Mouse (Mus musculus): Measurements from ENCODE around the gene Tpcn1. TPM values are rescaled to one million over a fixed set of nuclear protein-coding genes. Genes with fewer than 3 reads are reported as not detected.

The Tpcn1 gene
- polyA plus RNA-seq, 1 experiment from 2014 or later = 24.2 TPM

DNA sequence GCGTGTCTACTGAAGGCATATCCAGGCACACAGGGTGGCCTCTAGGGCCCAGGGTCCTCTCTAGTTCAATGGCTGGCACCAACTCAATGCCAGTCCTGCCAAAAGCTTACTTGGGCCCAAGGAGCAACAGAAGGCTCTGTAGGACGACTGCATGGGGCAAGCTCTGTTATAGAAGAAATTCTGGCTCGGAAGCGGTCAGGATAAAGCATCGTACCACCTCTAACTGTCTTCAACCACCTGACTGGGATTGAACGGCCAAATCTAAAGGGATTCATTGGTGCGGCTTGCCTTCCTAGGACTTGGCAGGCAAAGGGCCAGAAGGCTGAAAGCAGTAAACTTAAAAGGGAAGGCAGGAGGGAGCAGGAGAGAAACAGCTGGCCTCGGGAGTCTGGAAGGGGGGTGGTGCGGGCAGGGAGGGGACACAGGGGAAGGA, 20.1 kb downstream of the Tpcn1 start:
- Histone ChIP-seq H3K9ac (ENCODE audit: low read depth, low read length) (no peak overlapping the region), H3K27me3 (ENCODE audit: control insufficient read depth, insufficient read depth, low read depth, low read length) (no peaks in the 10 kb centered on the region), H3K4me3 (ENCODE audit: low read depth, low read length) (no peak overlapping the region), H3K4me2 (ENCODE audit: low read depth, low read length) (no peak overlapping the region), H3K27ac (ENCODE audit: low read length) (no peak overlapping the region), H3K36me3 (ENCODE audit: control insufficient read depth, insufficient read depth) (peaks cover 4% of the 10 kb centered on the region), H3K9me3 (replicated peaks; ENCODE audit: control insufficient read depth, low read length) (no peaks in the 10 kb centered on the region), H3K4me1 (ENCODE audit: control insufficient read depth, low read depth, low read length) (peaks cover 39% of the 10 kb centered on the region)
- no peak for ATAC-seq (ENCODE audit: low read depth)
- 79% methylated on average over 9 of the region's 9 CpGs for WGBS (ENCODE audit: insufficient replicate concordance)

DNA sequence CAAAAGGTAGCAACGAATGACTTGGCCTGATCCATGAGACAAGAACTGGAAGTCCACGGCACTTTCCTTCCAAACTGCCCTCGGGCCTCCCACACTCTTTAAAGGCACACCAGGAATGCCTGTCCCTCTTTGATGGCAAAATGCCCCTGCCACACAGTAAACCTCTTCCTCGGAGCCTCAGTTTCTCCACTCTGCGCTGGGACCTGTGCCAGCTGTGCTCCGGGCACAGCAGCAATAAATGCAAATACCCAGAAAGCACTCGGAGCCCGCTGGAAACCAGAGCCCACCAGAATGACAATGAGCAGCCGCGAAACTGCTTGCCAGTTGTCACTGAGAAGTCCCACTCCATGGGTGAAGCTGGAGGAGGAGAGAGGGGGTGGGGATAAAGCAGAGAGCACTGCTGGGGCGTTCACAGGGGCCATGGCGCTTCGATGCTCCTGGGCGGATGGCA, 20.7 kb downstream of the Tpcn1 start:
- H3K9ac ChIP-seq (ENCODE audit: low read depth, low read length) = no peak overlapping the region
- no peak overlapping the region for H3K27ac ChIP-seq (ENCODE audit: low read length)
- H3K4me1 ChIP-seq (ENCODE audit: control insufficient read depth, low read depth, low read length) = peaks cover 44% of the 10 kb centered on the region

DNA sequence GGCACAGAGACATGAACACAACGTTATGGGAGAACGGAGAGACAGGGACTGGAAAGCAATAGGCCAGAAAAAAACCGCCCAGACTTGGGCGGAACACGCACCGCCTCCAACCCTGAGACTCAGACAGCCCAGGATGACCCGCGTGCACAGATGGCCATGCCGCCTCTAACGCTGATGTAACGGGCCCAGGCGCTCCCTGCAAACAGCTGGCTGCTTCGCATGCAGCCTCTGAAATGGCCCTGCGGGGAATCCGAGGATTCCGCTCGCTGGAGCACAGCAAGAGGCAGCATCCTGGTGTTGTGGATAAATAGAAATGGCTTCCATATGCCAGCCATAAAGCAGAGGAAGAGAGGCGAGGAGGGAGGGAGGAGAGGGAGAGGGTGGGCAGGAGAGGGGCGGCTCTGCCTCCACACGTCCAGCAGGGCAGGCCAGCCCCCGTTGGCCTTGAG, 21.2 kb downstream of the Tpcn1 start:
- peak; percentile 19; the same call in 1 of the 2 replicates for ATAC-seq (ENCODE audit: low read depth)
- no peaks in the 10 kb centered on the region for H3K36me3 ChIP-seq (ENCODE audit: control insufficient read depth, insufficient read depth)
- no peak overlapping the region for H3K4me2 ChIP-seq (ENCODE audit: low read depth, low read length)
- H3K4me1 ChIP-seq (ENCODE audit: control insufficient read depth, low read depth, low read length) = peaks cover 46% of the 10 kb centered on the region
- no peaks in the 10 kb centered on the region for H3K9me3 ChIP-seq (replicated peaks; ENCODE audit: control insufficient read depth, low read length)
- 63% methylated on average over 21 of the region's 21 CpGs for WGBS (ENCODE audit: insufficient replicate concordance)
- H3K9ac ChIP-seq (ENCODE audit: low read depth, low read length) = no peak overlapping the region
- no peak overlapping the region for H3K27ac ChIP-seq (ENCODE audit: low read length)
- H3K27me3 ChIP-seq (ENCODE audit: control insufficient read depth, insufficient read depth, low read depth, low read length) = no peaks in the 10 kb centered on the region
- H3K4me3 ChIP-seq (ENCODE audit: low read depth, low read length) = no peak overlapping the region

More for the DNA sequence above, 20.7 kb downstream of the Tpcn1 start:
- Histone ChIP-seq H3K4me2 (ENCODE audit: low read depth, low read length) (no peak overlapping the region), H3K36me3 (ENCODE audit: control insufficient read depth, insufficient read depth) (no peaks in the 10 kb centered on the region), H3K4me3 (ENCODE audit: low read depth, low read length) (no peak overlapping the region), H3K27me3 (ENCODE audit: control insufficient read depth, insufficient read depth, low read depth, low read length) (no peaks in the 10 kb centered on the region), H3K9me3 (replicated peaks; ENCODE audit: control insufficient read depth, low read length) (no peaks in the 10 kb centered on the region)
- ATAC-seq (ENCODE audit: low read depth) = no peak
- WGBS (ENCODE audit: insufficient replicate concordance) = 83% methylated on average over 14 of the region's 14 CpGs

DNA sequence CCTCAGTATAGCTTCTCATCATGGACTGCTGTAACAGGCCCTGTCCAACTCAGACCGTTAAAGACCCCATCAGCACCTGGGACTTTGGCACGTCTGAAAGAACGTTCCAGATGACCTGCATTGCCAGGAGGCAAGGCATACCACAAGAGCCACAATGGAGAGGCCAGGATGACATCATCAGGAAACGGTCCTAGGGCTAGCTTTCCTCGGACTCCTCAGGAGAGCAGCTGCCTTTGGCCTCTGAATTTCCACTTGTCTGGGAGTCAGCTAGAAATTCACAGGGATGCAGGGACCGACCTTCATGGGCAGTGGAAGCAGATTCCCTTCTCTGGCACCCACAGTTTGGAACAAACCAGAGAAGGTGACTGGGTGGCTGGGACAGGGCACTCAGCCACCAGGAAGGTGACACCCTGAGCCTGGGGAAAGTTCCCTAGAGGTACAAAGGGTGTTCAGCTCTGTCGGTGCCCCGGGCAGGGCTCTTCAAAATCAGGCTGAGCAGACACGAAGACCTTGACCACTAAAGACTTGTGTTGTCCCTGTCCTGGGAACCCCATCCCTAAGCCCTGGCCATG, 21.7 kb downstream of the Tpcn1 start:
- no peak overlapping the region for H3K4me3 ChIP-seq (ENCODE audit: low read depth, low read length)
- H3K4me1 ChIP-seq (ENCODE audit: control insufficient read depth, low read depth, low read length) = peaks cover 49% of the 10 kb centered on the region
- H3K36me3 ChIP-seq (ENCODE audit: control insufficient read depth, insufficient read depth) = no peaks in the 10 kb centered on the region
- H3K9me3 ChIP-seq (replicated peaks; ENCODE audit: control insufficient read depth, low read length) = no peaks in the 10 kb centered on the region
- ATAC-seq (ENCODE audit: low read depth) = no peak
- no peak overlapping the region for H3K9ac ChIP-seq (ENCODE audit: low read depth, low read length)
- H3K4me2 ChIP-seq (ENCODE audit: low read depth, low read length) = no peak overlapping the region
- no peak overlapping the region for H3K27ac ChIP-seq (ENCODE audit: low read length)
- no peaks in the 10 kb centered on the region for H3K27me3 ChIP-seq (ENCODE audit: control insufficient read depth, insufficient read depth, low read depth, low read length)
- 66% methylated on average over 9 of the region's 9 CpGs for WGBS (ENCODE audit: insufficient replicate concordance)

DNA sequence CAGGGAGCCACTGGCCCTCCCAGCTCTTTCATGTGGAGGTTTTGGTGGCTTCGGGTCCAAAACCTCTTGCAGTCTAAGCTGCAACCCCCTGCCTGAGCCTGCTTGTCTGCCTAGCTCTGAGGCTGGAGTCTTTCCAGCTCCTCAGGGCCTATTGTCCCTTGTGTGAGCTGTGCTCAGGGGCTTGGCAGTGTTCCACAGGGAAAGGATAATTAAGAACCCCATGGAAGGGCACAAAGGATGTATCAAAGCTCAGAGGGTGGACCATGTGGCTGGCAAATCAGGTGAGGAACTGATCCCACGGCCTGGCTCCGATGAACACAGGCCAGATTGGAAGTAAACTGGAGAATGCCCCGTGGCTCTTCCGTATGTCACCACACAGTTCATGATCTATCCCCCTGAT, 22.4 kb downstream of the Tpcn1 start:
- H3K36me3 ChIP-seq (ENCODE audit: control insufficient read depth, insufficient read depth) = no peaks in the 10 kb centered on the region
- WGBS (ENCODE audit: insufficient replicate concordance) = 79% methylated on average over 5 of the region's 5 CpGs
- no peak overlapping the region for H3K4me2 ChIP-seq (ENCODE audit: low read depth, low read length)
- peak overlapping the region; percentile 26 for H3K27ac ChIP-seq (ENCODE audit: low read length)
- H3K27me3 ChIP-seq (ENCODE audit: control insufficient read depth, insufficient read depth, low read depth, low read length) = no peaks in the 10 kb centered on the region
- ATAC-seq (ENCODE audit: low read depth) = no peak
- H3K9ac ChIP-seq (ENCODE audit: low read depth, low read length) = no peak overlapping the region
- no peaks in the 10 kb centered on the region for H3K9me3 ChIP-seq (replicated peaks; ENCODE audit: control insufficient read depth, low read length)
- peaks cover 45% of the 10 kb centered on the region for H3K4me1 ChIP-seq (ENCODE audit: control insufficient read depth, low read depth, low read length)
- H3K4me3 ChIP-seq (ENCODE audit: low read depth, low read length) = no peak overlapping the region

DNA sequence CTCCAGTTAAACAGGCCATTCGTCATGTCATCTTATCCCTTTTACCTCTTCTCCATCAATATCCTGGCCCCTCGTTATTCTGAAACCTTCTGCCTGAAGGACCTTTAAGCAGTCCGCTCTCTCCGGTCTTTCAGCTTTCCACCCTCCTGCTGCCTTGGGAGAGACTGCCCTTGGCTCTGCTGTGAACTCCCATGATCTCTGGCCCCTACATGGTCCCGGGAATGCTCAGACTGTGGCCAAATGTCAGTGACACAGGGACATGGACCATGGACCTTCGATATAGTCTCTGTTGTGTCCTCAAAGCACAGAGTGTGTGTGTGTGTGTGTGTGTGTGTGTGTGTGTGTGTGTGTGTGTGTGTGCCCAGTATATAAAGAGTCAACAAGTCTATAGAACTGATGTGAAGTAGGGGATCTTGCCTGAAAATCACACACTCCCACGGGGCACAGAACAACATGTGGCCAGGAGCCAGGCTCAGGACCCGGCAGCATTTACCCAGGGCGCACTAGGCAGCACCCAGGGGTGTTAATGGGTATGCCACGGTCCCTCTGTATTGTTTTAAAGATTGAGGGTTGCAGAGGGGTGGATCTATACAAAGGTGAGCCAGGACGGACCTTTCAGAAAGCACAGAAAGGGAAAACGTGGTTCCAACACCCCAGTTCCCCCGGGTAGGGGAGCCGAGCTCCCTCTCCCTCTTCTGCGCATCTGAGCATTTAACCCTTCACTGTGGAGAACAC, 23.1 kb downstream of the Tpcn1 start:
- no peaks in the 10 kb centered on the region for H3K27me3 ChIP-seq (ENCODE audit: control insufficient read depth, insufficient read depth, low read depth, low read length)
- peak; percentile 61 for ATAC-seq (ENCODE audit: low read depth)
- peak overlapping the region; percentile 52 for H3K27ac ChIP-seq (ENCODE audit: low read length)
- H3K4me1 ChIP-seq (ENCODE audit: control insufficient read depth, low read depth, low read length) = peaks cover 46% of the 10 kb centered on the region
- no peak overlapping the region for H3K4me3 ChIP-seq (ENCODE audit: low read depth, low read length)
- no peaks in the 10 kb centered on the region for H3K36me3 ChIP-seq (ENCODE audit: control insufficient read depth, insufficient read depth)
- H3K4me2 ChIP-seq (ENCODE audit: low read depth, low read length) = no peak overlapping the region
- WGBS (ENCODE audit: insufficient replicate concordance) = 63% methylated on average over 15 of the region's 15 CpGs
- H3K9ac ChIP-seq (ENCODE audit: low read depth, low read length) = no peak overlapping the region
- no peaks in the 10 kb centered on the region for H3K9me3 ChIP-seq (replicated peaks; ENCODE audit: control insufficient read depth, low read length)

DNA sequence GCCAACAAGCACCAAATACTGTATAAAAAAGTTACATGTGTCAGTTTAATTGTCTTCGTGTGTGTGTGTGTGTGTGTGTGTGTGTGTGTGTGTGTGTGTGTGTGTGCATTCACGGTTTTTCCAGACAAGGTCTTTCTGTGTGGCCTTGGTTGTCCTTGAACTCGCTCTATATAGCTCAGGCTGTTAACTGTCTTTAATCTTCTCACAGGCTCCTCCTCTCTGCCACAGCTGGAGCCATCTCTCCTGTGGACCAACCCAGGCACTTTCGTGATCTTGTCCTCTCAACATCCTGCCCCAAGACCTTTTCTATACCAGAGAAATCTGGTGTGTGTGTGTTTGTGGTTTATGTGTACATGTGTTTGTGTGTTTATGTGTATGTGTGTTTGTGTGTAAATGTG, 24.6 kb downstream of the Tpcn1 start:
- H3K4me2 ChIP-seq (ENCODE audit: low read depth, low read length) = no peak overlapping the region
- H3K27me3 ChIP-seq (ENCODE audit: control insufficient read depth, insufficient read depth, low read depth, low read length) = no peaks in the 10 kb centered on the region
- H3K9me3 ChIP-seq (replicated peaks; ENCODE audit: control insufficient read depth, low read length) = no peaks in the 10 kb centered on the region
- 43% methylated on average over 4 of the region's 4 CpGs for WGBS (ENCODE audit: insufficient replicate concordance)
- no peak overlapping the region for H3K4me3 ChIP-seq (ENCODE audit: low read depth, low read length)
- ATAC-seq (ENCODE audit: low read depth) = no peak
- H3K36me3 ChIP-seq (ENCODE audit: control insufficient read depth, insufficient read depth) = no peaks in the 10 kb centered on the region
- no peak overlapping the region for H3K27ac ChIP-seq (ENCODE audit: low read length)
- peaks cover 47% of the 10 kb centered on the region for H3K4me1 ChIP-seq (ENCODE audit: control insufficient read depth, low read depth, low read length)
- no peak overlapping the region for H3K9ac ChIP-seq (ENCODE audit: low read depth, low read length)

DNA sequence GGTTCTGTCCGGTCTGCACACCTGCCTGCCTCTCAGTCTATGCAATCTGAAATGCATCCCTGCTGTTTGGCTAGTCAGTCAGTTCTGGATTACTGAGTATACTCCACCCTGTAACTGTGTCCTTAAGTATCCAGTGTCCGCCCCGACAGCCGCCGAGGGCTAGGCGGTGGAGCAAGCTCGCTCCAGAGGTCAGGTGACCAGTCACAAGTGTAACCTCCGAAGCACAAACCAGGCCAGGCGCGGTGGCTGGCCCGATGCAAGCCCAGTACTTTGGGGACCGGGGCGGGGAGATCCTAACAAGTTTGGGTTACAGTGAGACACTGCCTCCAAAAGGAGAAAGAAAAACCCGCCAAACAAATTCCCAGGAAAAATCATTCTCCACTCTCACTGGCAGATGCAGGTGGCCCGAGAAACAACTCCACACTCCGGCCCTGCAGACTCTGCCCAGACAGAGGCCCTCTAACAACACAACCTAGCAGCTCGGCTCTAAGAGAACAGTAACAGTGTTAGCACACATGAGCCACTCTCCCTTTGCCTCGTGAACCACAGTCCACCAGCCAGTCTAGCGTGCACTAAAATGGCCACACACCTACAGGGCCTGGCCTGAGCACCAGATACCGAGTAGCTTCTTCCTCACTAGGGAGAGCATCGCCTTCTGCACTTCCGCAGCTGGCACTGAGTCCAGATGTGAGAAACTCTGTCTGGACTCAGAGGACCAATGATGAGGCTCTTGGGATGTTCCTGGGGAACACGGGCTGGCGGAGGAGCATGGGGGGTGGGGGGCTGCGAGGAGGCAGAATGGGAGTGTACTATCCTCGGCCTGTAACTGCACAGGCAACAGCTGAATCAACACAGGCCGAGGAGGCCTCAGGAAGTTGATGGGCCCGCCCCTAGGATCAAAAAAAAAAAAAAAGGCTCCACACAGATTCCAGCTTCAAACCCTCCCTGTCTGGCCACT, 25.2 kb downstream of the Tpcn1 start:
- no peaks in the 10 kb centered on the region for H3K27me3 ChIP-seq (ENCODE audit: control insufficient read depth, insufficient read depth, low read depth, low read length)
- no peaks in the 10 kb centered on the region for H3K36me3 ChIP-seq (ENCODE audit: control insufficient read depth, insufficient read depth)
- peak overlapping the region; percentile 76 for H3K27ac ChIP-seq (ENCODE audit: low read length)
- no peak overlapping the region; the same call in 1 of the 2 replicates for H3K9ac ChIP-seq (ENCODE audit: low read depth, low read length)
- no peak overlapping the region for H3K4me2 ChIP-seq (ENCODE audit: low read depth, low read length)
- WGBS (ENCODE audit: insufficient replicate concordance) = 54% methylated on average over 28 of the region's 28 CpGs
- H3K9me3 ChIP-seq (replicated peaks; ENCODE audit: control insufficient read depth, low read length) = no peaks in the 10 kb centered on the region
- peaks cover 52% of the 10 kb centered on the region for H3K4me1 ChIP-seq (ENCODE audit: control insufficient read depth, low read depth, low read length)
- H3K4me3 ChIP-seq (ENCODE audit: low read depth, low read length) = no peak overlapping the region
- no peak for ATAC-seq (ENCODE audit: low read depth)

Data from liver, embryonic 16.5 days (tissue).